Mouse (Mus musculus): ENCODE measurements around the gene Mettl25. TPM values are rescaled to one million over a fixed set of nuclear protein-coding genes. Genes with fewer than 3 reads are reported as not detected.

Mettl25 gene
- polyA plus RNA-seq, 1 experiment = 6.0 TPM

GRCm38 (mm10) chr10:105714366-105714765 is 126.8 kb downstream of the Mettl25 start:
- no peak for TF ChIP-seq POLR2A (IDR thresholded peaks at IDR 0.05; ENCODE audit: low read depth, low read length)
- TF ChIP-seq CTCF (IDR thresholded peaks at IDR 0.05; ENCODE audit: extremely low read depth, insufficient read length, insufficient replicate concordance, low read depth, low read length) = no peak
- 52% methylated on average over 4 of the region's 4 CpGs for WGBS
- Histone ChIP-seq H3K4me1 (ENCODE audit: control insufficient read depth, insufficient read depth, insufficient read length, low read length) (no peaks in the 10 kb centered on the region), H3K36me3 (ENCODE audit: control insufficient read depth, insufficient read depth, low read length) (no peaks in the 10 kb centered on the region), H3K27me3 (ENCODE audit: control insufficient read depth, insufficient read depth, low read length) (no peaks in the 10 kb centered on the region), H3K27ac (ENCODE audit: insufficient read depth, low read depth, low read length) (no peak overlapping the region), H3K4me3 (ENCODE audit: low read depth, low read length) (no peak overlapping the region)

- no peak overlapping the region for H3K4me3 ChIP-seq (ENCODE audit: low read depth, low read length)
- H3K36me3 ChIP-seq (ENCODE audit: control insufficient read depth, insufficient read depth, low read length) = no peaks in the 10 kb centered on the region
- WGBS = 77% methylated on average over 5 of the region's 5 CpGs
- H3K27ac ChIP-seq (ENCODE audit: insufficient read depth, low read depth, low read length) = no peak overlapping the region
- no peak for TF ChIP-seq CTCF (IDR thresholded peaks at IDR 0.05; ENCODE audit: extremely low read depth, insufficient read length, insufficient replicate concordance, low read depth, low read length)
- no peaks in the 10 kb centered on the region for H3K4me1 ChIP-seq (ENCODE audit: control insufficient read depth, insufficient read depth, insufficient read length, low read length)
- H3K27me3 ChIP-seq (ENCODE audit: control insufficient read depth, insufficient read depth, low read length) = no peaks in the 10 kb centered on the region
These were observed 128.0 kb downstream of the Mettl25 start for GRCm38 (mm10) chr10:105713222-105713621.

Other genes with a start within 250 kb of the Mettl25 start
- gene Ccdc59, start 313 bp downstream of the Mettl25 start, polyA plus RNA-seq (2012; rRNA removed) = 2.0 and 2.3 TPM in 2 replicates